Mouse (Mus musculus) E14TG2a.4 (cell line): ENCODE data around the gene Sytl4.

ENCODE experiments used
- H3K27me3 ChIP-seq: 2 replicates; pipeline ENCODE4 v1.6.1; 2014; ENCODE audit warnings: low read length, control low read depth; ENCODE audit not compliant: insufficient read depth
- H3K36me3 ChIP-seq: 2 replicates; pipeline ENCODE4 v1.6.1; 2014; ENCODE audit warnings: low read length, control low read depth; ENCODE audit not compliant: insufficient read depth
- H3K4me1 ChIP-seq: replicated peaks from 2 replicates; pipeline ENCODE4 v1.6.1; 2014; ENCODE audit warnings: low read depth, low read length, control low read depth
- H3K4me3 ChIP-seq: replicated peaks from 2 replicates; pipeline ENCODE4 v1.5.1; 2014; ENCODE audit warnings: mild to moderate bottlenecking, low read length
- H3K9me3 ChIP-seq: 2 replicates; pipeline ENCODE4 v1.6.1; 2014; ENCODE audit warnings: low read length, control low read depth
- CTCF ChIP-seq: conservative IDR thresholded peaks from 2 replicates; pipeline ENCODE4 v1.5.1; 2014; ENCODE audit warnings: low read length
- NANOG ChIP-seq: IDR thresholded peaks from 2 replicates; pipeline ENCODE4 v1.6.1; 2014; ENCODE audit warnings: borderline replicate concordance, low read length, mixed read lengths
- POU5F1 ChIP-seq: IDR thresholded peaks from 2 replicates; pipeline ENCODE4 v1.6.1; 2014; ENCODE audit warnings: low read length, borderline replicate concordance

Sytl4 gene

GRCm38 (mm10) chrX:133898014-133898542 is 83.5 kb downstream of the Sytl4 start, which contains the start of gene Tspan6:
Gene Tspan6 (minus strand): TSS chrX:133898429.
- Histone ChIP-seq H3K4me1 (no peaks in the 10 kb centered on the region), H3K36me3 (no peaks in the 10 kb centered on the region; the same call in 1 of the 2 replicates), H3K4me3 (peak within 1 kb of the TSS; percentile 72), H3K9me3 (no peaks in the 10 kb centered on the region), H3K27me3 (no peaks in the 10 kb centered on the region)
- TF ChIP-seq CTCF (no peak), POU5F1 (no peak), NANOG (no peak)

- H3K27me3 ChIP-seq: no peaks in the 10 kb centered on the region
- H3K4me1 ChIP-seq: 0 out of 2 replicates have a peak, but pooled peaks cover 3% of the 10 kb centered on the region
- TF ChIP-seq POU5F1 (no peak), NANOG (no peak), CTCF (no peak)
- H3K4me3 ChIP-seq: no peak overlapping the region
- no peaks in the 10 kb centered on the region for H3K9me3 ChIP-seq
- no peaks in the 10 kb centered on the region for H3K36me3 ChIP-seq
Measured at GRCm38 (mm10) chrX:133888111-133888510, 93.5 kb downstream of the Sytl4 start.

GRCm38 (mm10) chrX:133887308-133887707 is 94.3 kb downstream of the Sytl4 start:
- Histone ChIP-seq H3K27me3 (no peaks in the 10 kb centered on the region), H3K9me3 (no peaks in the 10 kb centered on the region), H3K4me3 (no peak overlapping the region), H3K4me1 (0 out of 2 replicates have a peak, but pooled peaks cover 3% of the 10 kb centered on the region), H3K36me3 (no peaks in the 10 kb centered on the region)
- TF ChIP-seq POU5F1: no peak
- TF ChIP-seq NANOG: no peak
- TF ChIP-seq CTCF: no peak
